Mouse (Mus musculus) liver, postnatal 0 days (tissue): ENCODE measurements at regions not wholly inside any gene's neighbourhood (a gene's known extent, or its start where the extent isn't known, plus 50 kb on each side); places are given as distances from the start of the nearest gene placed in this dataset.

Source experiments
- CTCF ChIP-seq: sonication (generic); IDR thresholded peaks from 2 replicates; pipeline ENCODE4 v1.5.1; 2016; ENCODE audit warnings: antibody characterized with exemption, low read depth
- EP300 ChIP-seq: IDR thresholded peaks from 2 replicates; pipeline ENCODE4 v1.6.1; 2016; ENCODE audit warnings: antibody characterized with exemption, low read depth, mild to moderate bottlenecking

- TF ChIP-seq EP300 (no peak), CTCF (no peak)
Observed at GRCm38 (mm10) chrX:163858494-163858893, 50.3 kb upstream of the Ap1s2 start.
